In the genomic region with DNA sequence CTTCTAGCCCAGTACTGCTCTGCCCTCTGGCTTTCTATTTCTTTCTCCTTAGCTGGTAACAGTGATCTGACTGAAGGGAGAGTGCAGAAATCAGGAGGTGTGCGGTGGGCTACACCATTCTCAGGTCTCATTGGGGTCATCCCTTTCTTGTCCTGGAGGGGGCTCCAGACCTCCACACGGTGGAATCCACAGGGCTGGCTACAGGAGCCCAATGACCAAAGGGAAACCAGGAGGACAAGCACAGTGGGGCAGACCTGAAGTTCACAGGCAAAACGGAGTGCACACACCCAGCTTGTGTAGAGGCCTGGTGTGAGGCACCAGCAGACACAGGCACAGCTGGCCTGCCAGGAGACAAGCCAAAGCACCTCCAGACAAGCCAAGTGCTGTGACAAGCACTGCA, we compare ENCODE assay signal across 9 mouse cellular contexts. TPM values are rescaled to one million over a fixed set of nuclear protein-coding genes. Genes with fewer than 3 reads are reported as not detected.
DNase-seq lines count a peak whose midpoint lies in the region; ATAC-seq and TF ChIP-seq lines count a peak whose summit lies in the region.
"Had no signal": no experiment of that assay in that cellular context is flagged by ENCODE, and none has a peak within 500 bp of the region (broad histone marks: within the 10 kb centered on the region; RNA-seq: fewer than 3 reads in every experiment).

No protein-coding gene starts in this region.

- H3K9ac ChIP-seq in intestine, postnatal 0 days (ENCODE audit: low read depth, low read length): no peak overlapping the region
- H3K9ac ChIP-seq: embryonic facial prominence, embryonic 13.5 days had no signal

- no peaks in the 10 kb centered on the region for H3K27me3 ChIP-seq in intestine, postnatal 0 days (replicated peaks; ENCODE audit: control insufficient read depth, insufficient read depth, low read length)
- H3K27me3 ChIP-seq: embryonic facial prominence, embryonic 13.5 days had no signal

- no peaks in the 10 kb centered on the region for H3K9me3 ChIP-seq in intestine, postnatal 0 days (ENCODE audit: control insufficient read depth)
- H3K9me3 ChIP-seq: embryonic facial prominence, embryonic 13.5 days had no signal

- H3K4me2 ChIP-seq in intestine, postnatal 0 days (replicated peaks; ENCODE audit: low read depth): no peak overlapping the region
- H3K4me2 ChIP-seq: embryonic facial prominence, embryonic 13.5 days had no signal

- peaks cover 98% of the 10 kb centered on the region for H3K36me3 ChIP-seq in intestine, postnatal 0 days (ENCODE audit: control insufficient read depth, insufficient read depth)

- WGBS in intestine, postnatal 0 days: 24% methylated on average over 3 of the region's 3 CpGs
- 19% methylated on average over 3 of the region's 3 CpGs for WGBS in lung, adult 2 months

- no peak overlapping the region for H3K4me3 ChIP-seq in intestine, postnatal 0 days (ENCODE audit: low read depth, low read length)
- H3K4me3 ChIP-seq in lung, adult 2 months (replicated peaks; ENCODE audit: extremely low read depth, low read depth, low read length): no peak overlapping the region
- H3K4me3 ChIP-seq: embryonic facial prominence, embryonic 13.5 days had no signal

- TF ChIP-seq POLR2A in lung, adult 2 months (IDR thresholded peaks at IDR 0.05; ENCODE audit: borderline replicate concordance, extremely low read depth, low read depth, low read length): no peak

- no peak for ATAC-seq in intestine, postnatal 0 days
- no peak for ATAC-seq in erythroblast, adult 5-6 weeks (replicated peaks; ENCODE audit: low FRiP score, poor library complexity, severe bottlenecking)

- DNase-seq in 3T3-L1 (ENCODE audit: low read depth, low spot score) (peak; percentile 61), MN1 (ENCODE audit: low spot score) (peak; percentile 21)
- peak; percentile 76 for DNase-seq in embryo, embryonic 10 days (ENCODE audit: low spot score)
- DNase-seq in heart, adult 18-20 months: peak; percentile 70 to 84
- peak; percentile 47 for DNase-seq in lung, adult 2 months
- DNase-seq in ovary, postnatal 10 days (ENCODE audit: low spot score): peak; percentile 38

- no peak overlapping the region for H3K27ac ChIP-seq in intestine, postnatal 0 days (ENCODE audit: low read depth, low read length)
- H3K27ac ChIP-seq: embryonic facial prominence, embryonic 13.5 days had no signal

- no peaks in the 10 kb centered on the region for H3K4me1 ChIP-seq in intestine, postnatal 0 days (replicated peaks; ENCODE audit: control insufficient read depth, insufficient read depth, low read length)
- peaks cover 26% of the 10 kb centered on the region for H3K4me1 ChIP-seq in lung, adult 2 months (ENCODE audit: control insufficient read depth, insufficient read depth, low read length)
- H3K4me1 ChIP-seq: embryonic facial prominence, embryonic 13.5 days had no signal

- TF ChIP-seq CTCF in intestine, postnatal 0 days (IDR thresholded peaks at IDR 0.05; ENCODE audit: low read depth): peak; percentile 87
- peak; percentile 65 for TF ChIP-seq CTCF in lung, adult 2 months (IDR thresholded peaks at IDR 0.05; ENCODE audit: insufficient read depth, low read length)

RNA-seq across cellular contexts. Expression of a gene that starts 9.4 kb away (rescaled TPM):
- 10 to 100 TPM; 93.0 to 99.0 TPM for total RNA-seq in heart, adult 18-20 months (2021)
- 81.0 and 95.7 TPM in 2 replicates for polyA plus RNA-seq in intestine, postnatal 0 days (2015; fragmentation: Nextera tagmentation; extraction: Ambion mirVana)
- polyA plus RNA-seq in lung, adult 2 months (2012; rRNA removed): 208 and 282 TPM in 2 replicates
- total RNA-seq in erythroblast, adult 5-6 weeks (2015; ENCODE audit: low replicate concordance): 123 and 147 TPM in 2 replicates
- total RNA-seq in erythroblast, adult 5-6 weeks (2017; ENCODE audit: low replicate concordance): 99.9 and 139 TPM in 2 replicates

RNA-seq across cellular contexts. Expression of a gene that starts 20.4 kb away (rescaled TPM):
- under 1 TPM; 0.07 to 0.23 TPM for total RNA-seq in heart, adult 18-20 months (2021)
- polyA plus RNA-seq in intestine, postnatal 0 days (2015; fragmentation: Nextera tagmentation; extraction: Ambion mirVana): 0.01 and 0.05 TPM in 2 replicates
- 0.08 and 0.09 TPM in 2 replicates for polyA plus RNA-seq in lung, adult 2 months (2012; rRNA removed)
- not detected in 2 replicates for total RNA-seq in erythroblast, adult 5-6 weeks (2015; ENCODE audit: low replicate concordance)
- total RNA-seq in erythroblast, adult 5-6 weeks (2017; ENCODE audit: low replicate concordance): not detected in 2 replicates

Comparison
In these comparisons a context has a peak if more than half of its experiments do, and no peak if none do; other contexts are left out.
1. DNase-seq: peak in every context shown above with its lines; median percentile 77 in heart, adult 18-20 months; 76 in embryo, embryonic 10 days; 61 in 3T3-L1; 47 in lung, adult 2 months; 38 in ovary, postnatal 10 days; 21 in MN1.